Mouse (Mus musculus): ENCODE data around the gene Myl6.

Myl6 gene

GRCm38 (mm10) chr10:128490232-128490631, 3.7 kb downstream of the Myl6 start:
- no peak for DNase-seq (ENCODE audit: low spot score in 2 of 2)

GRCm38 (mm10) chr10:128489785-128490184, 4.2 kb downstream of the Myl6 start:
- no peak for DNase-seq (ENCODE audit: low spot score in 2 of 2)

- no peak for DNase-seq (ENCODE audit: low spot score in 2 of 2)
Observed at GRCm38 (mm10) chr10:128489380-128489779, 4.6 kb downstream of the Myl6 start.

- no peak for DNase-seq (ENCODE audit: low spot score in 2 of 2)
Observed at GRCm38 (mm10) chr10:128488776-128489175, 5.2 kb downstream of the Myl6 start.

GRCm38 (mm10) chr10:128487861-128488712, 5.9 kb downstream of the Myl6 start:
- no peak for DNase-seq (ENCODE audit: low spot score in 2 of 2)

- DNase-seq (ENCODE audit: low spot score in 2 of 2): no peak
Observed at GRCm38 (mm10) chr10:128486370-128486769, 7.6 kb downstream of the Myl6 start.

- no peak for DNase-seq (ENCODE audit: low spot score in 2 of 2)
Observed at GRCm38 (mm10) chr10:128474366-128474765, 19.6 kb downstream of the Myl6 start.

GRCm38 (mm10) chr10:128460270-128460630, 33.7 kb downstream of the Myl6 start:
- no peak for DNase-seq (ENCODE audit: low spot score in 2 of 2)

GRCm38 (mm10) chr10:128459409-128460269, 34.3 kb downstream of the Myl6 start:
- peak in 1 of 2 experiments; percentile 39 for DNase-seq (ENCODE audit: low spot score in 2 of 2)

GRCm38 (mm10) chr10:128458719-128459408, 35.1 kb downstream of the Myl6 start, which contains the start of gene Smarcc2:
Gene Smarcc2 (plus strand): TSS chr10:128459248.
- DNase-seq (ENCODE audit: low spot score in 2 of 2): peak; percentile 85 to 86

- DNase-seq (ENCODE audit: low spot score in 2 of 2): peak; percentile 84 to 95
Observed at GRCm38 (mm10) chr10:128458348-128458718, 35.6 kb downstream of the Myl6 start.

- DNase-seq (ENCODE audit: low spot score in 2 of 2): no peak
Observed at GRCm38 (mm10) chr10:128457676-128458075, 36.3 kb downstream of the Myl6 start.

GRCm38 (mm10) chr10:128455280-128455679, 38.7 kb downstream of the Myl6 start:
- peak; percentile 38 to 75 for DNase-seq (ENCODE audit: low spot score in 2 of 2)

GRCm38 (mm10) chr10:128454471-128454870, 39.5 kb downstream of the Myl6 start:
- no peak for DNase-seq (ENCODE audit: low spot score in 2 of 2)

- no peak for DNase-seq (ENCODE audit: low spot score in 2 of 2)
Observed at GRCm38 (mm10) chr10:128451014-128451413, 42.9 kb downstream of the Myl6 start.

GRCm38 (mm10) chr10:128445407-128445806, 48.5 kb downstream of the Myl6 start:
- DNase-seq (ENCODE audit: low spot score in 2 of 2): no peak

GRCm38 (mm10) chr10:128444354-128444753, 49.6 kb downstream of the Myl6 start:
- DNase-seq (ENCODE audit: low spot score in 2 of 2): no peak

GRCm38 (mm10) chr10:128442718-128443117, 51.2 kb downstream of the Myl6 start:
- no peak for DNase-seq (ENCODE audit: low spot score in 2 of 2)

GRCm38 (mm10) chr10:128441324-128442119, 52.4 kb downstream of the Myl6 start:
- no peak for DNase-seq (ENCODE audit: low spot score in 2 of 2)

Measured in urinary bladder, postnatal 4 days (tissue).